Mouse (Mus musculus): ENCODE measurements around the gene Afg3l1.

- no peak for TF ChIP-seq CTCF (IDR thresholded peaks at IDR 0.05; ENCODE audit: low read depth, low read length)
- no peak for TF ChIP-seq POLR2A (IDR thresholded peaks at IDR 0.05; ENCODE audit: borderline replicate concordance, low read depth, low read length)
Measured at GRCm38 (mm10) chr8:123432381-123432780, 45.3 kb upstream of the Afg3l1 start.
